Mouse (Mus musculus) c-Kit-positive CD71-positive TER-119-negative erythroid progenitor cells, embryonic 14.5 days (primary cell): ENCODE results near the gene Ewsr1.

Experiments
- DNase-seq: peaks from one replicate; pipeline ENCODE4 v3.0.0-alpha.2; 2013; ENCODE audit warnings: low read depth

Gene Ewsr1

DNA sequence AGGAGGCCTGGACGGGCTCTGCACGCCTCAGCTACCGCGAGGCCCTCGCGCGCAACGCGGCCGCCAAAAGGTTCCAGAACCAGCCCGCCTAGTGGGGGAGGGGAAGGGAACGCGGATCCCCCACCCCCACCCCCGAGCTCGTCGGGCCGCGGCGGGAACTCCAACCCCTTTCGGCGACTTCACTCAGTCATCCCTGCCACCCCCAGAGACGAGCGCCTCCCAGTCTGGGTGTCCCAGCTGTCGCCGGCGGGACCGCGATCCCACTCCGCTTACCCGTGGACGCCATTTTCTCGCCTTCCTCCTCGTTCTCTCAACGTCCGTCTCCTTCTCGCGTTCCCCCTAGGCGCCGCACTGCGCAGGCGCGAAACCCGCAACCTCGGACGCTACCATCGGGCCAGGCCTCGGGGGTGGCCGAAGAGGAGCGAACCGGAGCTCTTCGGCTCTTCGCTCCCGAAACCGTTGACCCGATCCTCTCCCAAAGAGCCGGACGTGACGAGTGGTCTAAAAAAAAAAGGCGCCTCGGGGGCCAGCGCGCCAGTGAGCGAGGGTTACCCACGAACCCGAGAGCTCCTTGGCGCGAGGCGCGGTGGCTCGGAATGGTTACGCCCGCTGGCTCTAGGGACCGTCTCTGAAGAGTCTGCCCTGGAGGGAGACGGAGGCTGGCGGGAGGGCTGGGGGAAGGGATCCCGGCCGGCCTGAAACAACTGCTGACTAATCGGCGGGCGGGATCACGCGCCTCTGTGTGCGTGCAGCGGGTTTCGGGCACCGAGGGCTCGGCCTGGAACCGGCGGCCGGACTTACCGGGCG, at the start of gene Ewsr1, which contains the start of gene Rhbdd3:
Gene Ewsr1, minus strand, starts transcription at position 531 of the 807 bp plus-strand sequence.
Gene Rhbdd3, plus strand, starts transcription at position 191 of the 807 bp plus-strand sequence.
- DNase-seq = peak; percentile 91

DNA sequence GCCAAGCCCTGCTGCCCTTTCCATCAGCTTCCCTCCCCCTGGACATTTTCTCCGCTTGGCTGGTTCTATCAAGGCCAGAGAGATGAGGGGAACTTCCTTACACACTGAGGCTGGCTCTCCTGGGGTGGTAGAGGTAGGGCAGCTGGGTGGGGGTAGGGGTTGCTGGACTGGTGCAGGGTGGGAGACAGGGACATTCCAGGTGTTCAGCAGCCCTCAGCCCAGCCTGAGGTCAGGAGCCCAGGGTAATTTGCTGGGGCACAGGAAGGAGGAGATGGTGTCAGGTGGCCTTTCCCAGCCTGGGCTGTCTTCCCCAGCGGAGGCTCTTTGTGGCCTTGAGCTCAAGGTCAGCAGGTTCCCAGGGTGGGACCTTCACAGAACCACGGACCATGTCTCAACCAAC, 46.5 kb upstream of the Ewsr1 start:
- no peak for DNase-seq

DNA sequence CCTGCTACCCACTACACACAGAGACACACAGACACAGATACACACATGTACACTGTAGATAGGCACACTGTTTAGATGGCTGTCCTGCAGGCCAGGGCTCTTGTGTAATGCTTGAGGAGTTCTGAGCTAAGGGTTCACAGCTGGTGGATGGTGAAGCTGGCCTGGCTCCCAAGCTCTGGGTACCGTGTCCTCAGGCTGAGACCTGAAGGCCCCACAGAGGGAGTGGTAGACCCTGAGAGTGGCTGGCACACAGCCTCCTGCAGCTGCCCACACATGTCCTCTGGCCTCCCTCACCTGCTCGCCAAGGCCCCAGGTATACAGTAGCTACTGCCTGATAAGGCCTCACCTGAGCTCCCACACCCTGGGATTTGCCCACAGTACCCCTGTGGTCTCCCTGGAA, 42.9 kb upstream of the Ewsr1 start:
- no peak for DNase-seq

DNA sequence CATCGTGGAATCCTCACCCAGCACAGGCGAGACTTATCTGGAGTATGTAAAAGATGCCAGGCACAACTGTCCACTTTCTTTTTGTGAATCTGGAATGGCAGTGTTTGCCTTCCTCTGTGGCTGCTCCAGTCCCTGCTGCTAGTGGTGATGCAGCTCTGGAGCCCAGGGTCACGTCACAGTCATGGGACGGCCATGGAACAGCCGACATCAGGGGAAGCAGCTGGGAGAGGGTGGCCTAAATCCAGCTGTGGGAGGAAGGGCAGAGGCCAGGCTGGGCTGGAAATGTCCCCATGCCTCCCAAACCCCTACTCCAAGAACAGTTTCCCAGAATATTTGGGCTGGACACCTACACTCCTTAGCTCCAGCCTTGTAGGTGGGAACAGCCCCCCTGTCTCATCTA, 42.2 kb upstream of the Ewsr1 start:
- no peak for DNase-seq

DNA sequence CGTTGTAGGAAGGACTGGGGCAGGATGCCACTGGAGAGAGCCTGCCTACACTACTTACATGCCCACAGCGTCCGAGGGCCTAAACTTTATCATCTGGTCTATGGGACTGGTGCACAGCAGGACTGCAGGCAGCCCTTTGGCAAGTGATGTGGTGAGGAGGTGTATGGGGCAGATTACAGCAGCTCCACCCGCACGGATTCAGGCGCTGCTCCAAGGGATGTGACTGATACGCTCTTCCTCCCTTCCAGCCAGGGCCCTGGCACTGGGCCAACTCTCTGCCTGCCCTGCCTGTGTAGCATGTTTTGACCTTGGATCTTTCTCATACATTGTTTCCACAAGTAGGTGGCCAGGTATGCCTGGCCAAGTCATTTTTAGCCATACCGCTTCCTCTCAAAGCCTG, 41.6 kb upstream of the Ewsr1 start:
- no peak for DNase-seq

DNA sequence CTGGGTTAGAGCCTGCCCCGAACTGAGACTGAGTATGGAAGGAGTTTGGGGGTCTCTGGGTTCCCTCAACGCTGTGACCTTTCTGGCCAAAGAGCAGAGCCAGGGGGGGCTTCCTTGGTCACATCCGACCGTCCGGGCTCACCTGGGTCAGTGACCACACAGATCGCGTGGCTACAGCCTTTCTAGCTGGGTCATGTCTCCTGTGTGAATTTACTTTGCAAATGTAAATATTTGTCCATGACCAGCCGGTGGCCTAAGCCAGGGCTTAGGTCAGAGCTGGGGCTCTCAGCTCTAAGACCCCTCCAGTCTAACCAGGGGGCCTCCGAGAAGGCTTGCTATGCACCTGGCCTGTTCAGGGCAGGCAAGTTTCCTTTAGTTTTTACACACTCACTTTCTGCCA, 40.3 kb upstream of the Ewsr1 start:
- DNase-seq = no peak

DNA sequence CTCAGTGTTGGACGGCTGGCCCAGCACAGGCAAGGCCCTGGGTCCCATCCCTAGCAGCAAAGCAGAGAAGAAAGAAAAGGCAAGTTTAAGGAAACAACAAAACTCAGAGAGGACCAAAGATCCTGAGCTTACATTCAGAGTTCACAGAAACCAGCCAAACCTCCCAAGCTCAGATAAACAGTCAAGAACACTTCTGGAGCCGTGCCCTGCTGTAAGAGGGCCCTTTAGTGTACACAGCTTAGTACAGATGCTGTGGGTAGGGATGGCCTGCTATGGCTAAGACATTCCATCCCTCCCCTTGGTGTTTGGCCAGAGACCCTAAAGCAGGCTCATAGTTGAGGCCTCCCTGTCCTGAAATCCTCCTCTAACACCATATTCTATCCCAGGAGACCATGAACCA, 39.6 kb upstream of the Ewsr1 start:
- no peak for DNase-seq

DNA sequence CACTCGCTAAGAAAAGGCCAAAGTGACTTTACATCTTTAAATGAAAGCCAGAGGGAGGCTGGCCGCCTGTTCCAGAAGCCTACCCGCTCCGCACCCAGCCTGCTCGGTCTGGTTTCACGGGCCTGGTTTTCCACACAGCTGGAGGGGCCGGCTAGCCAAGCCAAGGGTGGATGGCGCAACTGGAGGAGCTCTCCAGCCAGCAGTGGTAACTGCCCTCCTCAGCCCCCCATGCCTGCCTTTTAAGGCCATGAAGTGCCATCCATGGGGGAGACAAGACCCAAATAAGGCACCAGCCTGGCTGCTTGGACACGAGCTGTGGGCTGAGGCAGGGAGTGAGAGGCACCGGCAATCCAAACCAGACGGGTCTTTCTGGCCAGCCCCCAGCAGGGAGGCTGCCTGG, 36.8 kb upstream of the Ewsr1 start:
- no peak for DNase-seq

DNA sequence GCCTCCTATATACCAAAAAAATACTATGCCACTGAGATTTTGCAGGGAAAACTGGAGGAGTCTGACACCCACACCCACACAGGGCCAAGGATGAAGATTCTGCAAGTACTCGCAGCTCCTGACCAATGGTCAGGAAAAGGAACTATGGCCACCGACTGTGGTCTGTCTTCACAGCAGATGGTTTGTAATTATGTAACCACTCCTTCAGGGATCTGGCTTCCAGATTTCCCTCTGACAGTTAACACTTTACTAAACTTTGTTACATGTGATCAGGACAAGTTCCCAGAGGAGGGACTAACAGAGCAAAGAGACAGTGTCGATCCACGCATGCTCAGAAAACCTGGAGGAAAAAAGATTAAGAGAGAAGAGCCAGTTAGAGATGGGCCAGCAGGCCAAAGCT, 33.7 kb upstream of the Ewsr1 start:
- DNase-seq = no peak

DNA sequence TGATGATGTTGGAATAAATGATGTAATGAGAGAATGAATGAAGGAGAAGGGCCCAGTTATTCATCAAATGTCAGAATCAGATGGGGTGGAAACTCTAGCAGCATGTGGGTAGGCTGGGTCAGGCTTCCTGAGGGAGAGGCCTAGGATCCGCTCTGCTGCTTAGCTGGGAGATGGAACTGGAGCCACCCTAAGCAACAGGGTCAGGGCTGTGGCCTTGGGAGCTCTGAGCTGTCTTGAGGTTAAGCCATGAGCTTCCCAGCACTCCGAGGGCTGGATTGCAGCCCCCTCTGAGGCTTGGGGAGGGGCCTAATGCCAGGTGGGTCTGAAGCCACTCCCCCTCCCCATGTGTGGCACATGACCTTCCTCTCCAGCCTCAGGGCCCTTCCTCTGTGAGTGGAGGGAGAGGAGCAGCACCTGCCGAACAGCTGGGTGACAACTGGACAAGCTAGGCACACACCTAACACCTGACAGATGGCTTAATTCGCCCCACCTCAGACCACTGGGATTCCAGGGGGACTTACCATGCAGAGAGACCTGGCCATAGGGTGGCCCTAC, 31.1 kb upstream of the Ewsr1 start:
- no peak for DNase-seq

DNA sequence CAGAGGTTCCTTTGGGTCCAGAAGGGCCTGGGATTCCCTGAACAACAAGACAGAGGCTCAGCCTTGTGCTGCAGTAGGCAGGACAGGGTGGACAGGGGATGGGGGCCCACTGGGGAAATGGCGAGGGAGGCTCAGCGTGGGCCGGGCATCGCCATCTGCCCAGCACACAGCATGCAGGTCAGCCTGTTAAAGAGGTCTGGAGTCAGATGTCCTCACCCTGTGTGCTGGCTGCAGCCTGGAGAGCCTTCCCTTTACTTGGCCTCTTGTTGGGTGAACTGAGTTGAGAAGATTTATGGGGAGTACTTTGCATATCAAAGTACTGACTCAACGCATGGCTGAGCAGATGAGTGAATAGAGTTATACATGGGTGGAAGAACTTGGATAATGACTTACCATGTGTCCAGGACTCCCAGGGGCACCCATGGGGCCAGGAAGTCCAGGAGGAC, 30.0 kb upstream of the Ewsr1 start:
- no peak for DNase-seq

DNA sequence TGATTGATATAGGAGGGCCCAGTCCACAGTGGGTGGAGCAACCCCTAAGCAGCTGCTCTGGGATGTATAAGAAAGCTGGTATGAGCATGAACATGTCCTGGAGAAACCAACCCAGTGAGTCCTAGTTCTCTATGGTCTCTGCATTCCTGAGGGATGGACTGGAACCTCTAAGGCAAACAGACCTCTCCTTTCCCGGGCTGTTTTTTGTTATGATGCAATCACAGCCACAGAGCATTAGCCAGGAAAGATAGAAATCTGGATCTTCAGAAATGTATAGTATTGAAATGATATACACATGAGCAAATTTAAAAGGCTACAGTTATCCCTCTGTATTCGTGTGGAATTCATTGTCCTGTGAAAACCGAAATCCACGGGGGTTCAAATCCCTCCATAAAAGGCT, 26.6 kb upstream of the Ewsr1 start:
- DNase-seq = no peak

DNA sequence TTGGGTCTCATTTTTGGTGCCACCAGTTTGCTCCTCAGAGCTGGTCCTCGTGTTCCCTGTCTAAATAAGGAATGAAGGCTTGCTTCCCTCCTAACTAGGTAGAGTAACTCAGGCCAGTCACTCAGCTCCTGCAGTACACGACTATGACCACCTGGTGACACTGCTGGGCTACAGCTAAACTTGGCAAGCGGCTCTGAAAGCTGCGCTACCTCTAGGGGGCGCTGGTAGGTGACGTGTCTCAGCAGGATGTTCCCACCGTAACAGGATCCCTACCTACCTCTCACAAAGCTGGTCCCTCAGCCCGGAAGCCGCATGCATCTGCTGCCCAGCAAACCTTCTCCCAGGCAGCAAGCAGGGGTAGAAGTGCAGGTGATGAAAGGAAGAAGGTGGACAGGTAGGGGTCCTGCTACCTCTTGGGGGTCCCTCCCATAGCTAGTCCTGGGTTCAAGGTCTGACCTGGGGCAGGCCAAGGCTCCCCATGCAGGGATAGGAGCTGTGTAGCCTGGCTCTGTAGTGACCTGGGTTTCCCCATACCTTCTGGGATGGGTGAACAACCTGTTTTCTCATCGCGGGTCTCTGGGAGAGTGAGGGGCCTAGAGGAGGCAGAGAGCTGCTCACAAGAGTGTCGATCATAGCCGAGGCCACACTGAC, 16.0 kb upstream of the Ewsr1 start:
- peak; percentile 88 for DNase-seq

DNA sequence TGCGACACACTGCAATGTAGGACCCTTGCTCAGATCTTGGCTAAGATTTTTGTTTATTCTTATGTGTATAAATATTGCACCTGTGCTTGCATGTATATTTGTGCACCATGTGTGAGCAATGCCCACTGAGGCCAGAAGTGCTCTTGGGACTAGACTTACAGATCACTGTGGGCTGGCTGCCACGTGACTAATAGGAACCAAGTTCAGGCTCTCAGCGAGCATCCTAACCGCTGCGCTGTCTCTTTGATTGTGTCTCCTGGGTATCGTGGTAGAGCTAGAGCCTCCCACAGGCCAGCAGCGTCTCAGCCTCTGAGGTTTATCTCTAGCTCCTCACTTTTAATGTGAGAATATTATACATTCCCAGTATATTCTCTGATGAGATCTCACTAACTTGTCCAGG, 14.6 kb upstream of the Ewsr1 start:
- DNase-seq = no peak

DNA sequence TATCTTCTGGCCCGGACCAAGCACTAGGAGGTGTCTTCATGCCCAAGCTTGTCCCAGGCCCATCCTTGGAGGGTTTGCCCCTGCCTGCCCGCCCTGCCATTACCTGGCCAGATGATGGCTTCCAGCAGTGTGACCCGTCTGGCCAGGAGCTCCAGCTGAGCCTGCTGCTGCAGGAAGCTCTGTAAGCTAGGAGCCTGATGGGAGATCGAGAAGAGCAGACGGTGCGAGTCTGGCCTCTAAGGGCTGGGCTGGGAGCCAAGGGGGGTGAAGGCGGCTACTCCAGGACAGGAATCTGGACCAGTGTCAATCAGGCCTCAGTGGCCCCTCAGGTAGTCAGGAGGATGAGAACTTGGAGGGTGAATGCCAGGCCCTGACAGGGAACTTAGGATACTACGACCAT, 10.4 kb upstream of the Ewsr1 start:
- DNase-seq = no peak

DNA sequence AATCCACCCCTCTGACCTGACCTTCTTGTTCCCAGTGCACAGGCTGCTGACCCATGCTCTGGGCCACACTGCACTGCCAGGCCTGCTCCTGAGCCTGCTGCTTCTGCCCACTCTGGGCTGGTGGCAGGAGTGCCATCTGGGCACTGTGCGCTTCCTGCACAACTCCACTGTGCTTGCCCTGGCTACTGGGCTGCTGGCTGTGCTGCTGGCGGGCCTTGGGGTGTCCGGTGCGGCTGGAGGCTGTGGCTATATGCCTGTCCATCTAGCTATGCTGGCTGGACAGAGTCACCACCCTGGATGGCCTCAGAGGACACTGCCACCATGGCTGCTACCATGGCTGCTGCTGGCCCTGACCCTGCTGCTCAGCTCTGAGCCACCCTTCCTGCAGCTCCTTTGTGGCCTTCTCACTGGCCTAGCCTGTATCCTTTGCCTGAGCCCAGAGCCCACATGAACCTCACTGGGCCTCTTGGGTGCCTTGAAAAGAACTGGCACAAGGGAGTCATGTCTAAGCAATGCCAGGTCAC, 5.0 kb upstream of the Ewsr1 start:
- no peak for DNase-seq

DNA sequence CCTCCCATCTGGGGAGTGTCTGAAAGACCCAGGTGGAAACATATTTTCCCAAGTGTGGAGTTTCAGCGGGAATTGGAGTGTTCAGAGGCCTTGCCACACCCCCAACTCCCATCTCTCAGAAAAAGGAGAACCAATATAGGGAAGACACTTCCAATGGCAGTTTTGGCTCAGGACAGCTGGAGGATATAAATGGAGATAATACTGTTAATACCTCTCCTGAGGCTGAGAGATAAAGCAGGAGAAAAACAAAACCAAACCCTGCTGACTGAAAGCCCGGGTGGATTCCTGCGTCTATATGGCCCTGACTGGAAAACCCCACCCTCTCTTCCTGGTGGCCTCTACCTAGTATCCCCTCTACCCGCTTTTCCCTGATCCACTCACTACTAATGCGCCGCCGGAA, 3.3 kb upstream of the Ewsr1 start:
- no peak for DNase-seq

DNA sequence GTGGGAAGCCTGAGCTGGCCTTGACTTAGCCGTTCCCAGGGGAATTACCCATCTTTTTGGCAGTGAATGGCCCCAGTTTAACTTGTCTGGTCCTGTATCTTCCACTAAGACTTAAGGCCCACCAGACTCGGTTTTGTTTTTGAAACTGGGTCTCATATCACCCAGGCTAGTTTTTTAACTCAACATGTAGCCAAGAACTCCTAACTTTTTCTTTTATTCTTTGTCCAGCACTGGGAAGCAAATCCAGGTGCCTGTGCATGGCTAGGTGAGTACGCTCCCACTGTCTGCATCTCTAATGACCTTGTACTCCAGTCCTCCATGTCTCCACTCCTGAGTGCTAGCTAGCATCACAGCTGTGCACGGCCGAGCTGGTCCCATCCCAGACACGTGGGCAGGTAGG, 2.6 kb upstream of the Ewsr1 start:
- DNase-seq = no peak

DNA sequence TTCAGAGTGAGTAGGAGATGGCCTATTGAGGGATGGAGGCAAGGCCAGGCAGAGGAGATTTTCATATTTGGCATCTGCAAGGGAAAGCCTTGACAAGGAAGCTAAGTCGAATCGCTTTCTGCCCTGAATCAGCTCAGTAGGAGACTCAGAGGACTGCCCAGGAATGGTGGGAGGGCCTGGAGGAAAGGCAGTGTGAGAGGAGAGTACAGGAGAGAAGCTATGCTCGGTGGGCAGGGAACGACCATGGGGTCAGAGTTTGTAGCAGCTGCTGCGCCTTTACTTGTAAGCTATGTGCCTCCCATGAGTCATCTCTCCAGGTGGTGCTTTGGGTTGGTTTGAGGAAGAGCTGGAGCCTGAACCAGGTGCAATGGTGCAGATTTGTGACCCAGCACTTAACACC, 1.7 kb upstream of the Ewsr1 start:
- DNase-seq = no peak

DNA sequence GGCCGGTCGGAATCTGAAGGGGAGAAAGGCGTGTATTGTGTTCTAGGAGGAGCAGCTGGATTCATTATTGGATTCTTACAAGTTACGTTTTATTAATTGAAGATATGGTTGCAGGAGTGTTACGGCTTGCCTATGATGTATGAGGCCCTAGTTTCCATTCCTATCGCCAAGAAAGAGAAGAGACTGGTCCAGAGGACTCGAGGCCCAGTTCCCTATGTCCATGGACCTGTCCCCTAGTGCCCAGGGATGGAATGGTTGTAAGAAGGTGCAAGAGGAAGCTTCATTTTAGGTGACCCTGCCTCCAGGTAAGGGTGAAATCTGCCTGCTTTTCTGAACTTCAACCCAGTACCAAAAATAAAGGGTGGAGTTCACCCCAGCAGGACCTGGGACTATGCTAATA, 1.2 kb upstream of the Ewsr1 start:
- DNase-seq = no peak

DNA sequence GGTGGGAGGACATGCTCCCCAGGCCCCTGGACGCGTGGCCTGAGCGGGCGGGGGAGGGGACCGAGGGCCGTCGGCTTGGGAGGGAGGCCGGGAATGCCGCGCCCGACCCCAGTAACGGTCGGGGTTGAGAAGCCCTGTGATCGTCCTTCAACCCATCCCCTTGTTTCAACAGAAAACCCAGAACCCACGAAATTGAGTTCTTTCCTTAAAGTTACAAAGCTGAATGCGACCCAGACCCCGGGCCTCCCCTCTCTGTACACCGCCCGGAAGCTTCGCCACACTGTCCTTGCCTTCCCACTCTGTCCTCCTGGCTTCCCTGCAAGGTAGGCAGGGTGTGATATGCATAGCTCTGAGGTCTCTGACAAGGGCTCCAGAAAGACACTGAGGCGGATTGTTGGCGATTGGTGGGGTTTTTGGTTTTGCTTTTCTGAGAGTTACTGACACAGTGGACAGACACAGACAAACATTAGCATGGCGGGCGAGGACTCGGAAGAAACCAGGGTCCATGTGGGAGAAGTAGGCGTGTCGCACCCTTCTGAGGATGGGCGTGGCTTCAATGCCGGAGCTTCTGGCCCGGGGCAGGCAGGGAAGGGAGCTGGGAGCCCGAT, 614 bp upstream of the Ewsr1 start:
- peak; percentile 75 for DNase-seq

DNA sequence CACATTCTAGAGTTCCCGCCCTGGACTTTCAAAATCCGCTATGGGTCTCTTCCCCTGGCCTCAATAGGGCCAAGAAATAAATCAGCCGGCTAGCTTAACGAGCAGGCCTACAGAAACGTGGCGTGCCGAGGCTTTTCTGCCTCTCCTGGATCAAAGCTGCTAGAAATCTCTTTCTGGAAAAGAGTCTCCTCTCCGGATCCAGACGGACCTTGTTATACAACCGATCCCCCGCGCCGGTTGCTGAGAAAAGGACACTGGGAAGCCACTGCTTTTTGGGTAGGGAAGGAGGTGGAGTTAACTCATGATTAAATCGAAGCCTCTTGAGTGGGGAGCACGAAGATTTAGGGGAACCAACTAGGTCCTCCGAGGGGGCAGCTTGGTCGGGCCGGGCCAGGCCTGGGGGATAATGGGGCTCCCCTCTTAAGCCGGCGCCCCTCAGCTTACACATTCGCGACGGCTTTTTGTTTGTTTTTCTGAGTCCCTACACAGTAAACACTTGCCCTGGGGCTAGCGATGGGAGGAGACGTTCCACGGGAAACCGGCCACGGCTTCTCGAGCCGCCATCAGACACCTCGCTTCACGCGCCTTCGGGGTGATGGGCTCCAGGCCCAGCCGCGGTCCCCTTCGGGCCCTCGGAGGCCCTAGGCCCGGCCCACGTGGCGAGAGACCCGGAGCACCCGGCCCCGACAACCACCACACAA, 881 bp downstream of the Ewsr1 start:
- DNase-seq = no peak
